Mouse (Mus musculus): ENCODE measurements around the gene Pank1. TPM values are rescaled to one million over a fixed set of nuclear protein-coding genes. Genes with fewer than 3 reads are reported as not detected.
A peak's percentile ranks its signal among the peaks of the same experiment; 100 is the strongest.

Gene Pank1
- polyA plus RNA-seq, 1 experiment from 2014 or later: 14.8 TPM

DNA sequence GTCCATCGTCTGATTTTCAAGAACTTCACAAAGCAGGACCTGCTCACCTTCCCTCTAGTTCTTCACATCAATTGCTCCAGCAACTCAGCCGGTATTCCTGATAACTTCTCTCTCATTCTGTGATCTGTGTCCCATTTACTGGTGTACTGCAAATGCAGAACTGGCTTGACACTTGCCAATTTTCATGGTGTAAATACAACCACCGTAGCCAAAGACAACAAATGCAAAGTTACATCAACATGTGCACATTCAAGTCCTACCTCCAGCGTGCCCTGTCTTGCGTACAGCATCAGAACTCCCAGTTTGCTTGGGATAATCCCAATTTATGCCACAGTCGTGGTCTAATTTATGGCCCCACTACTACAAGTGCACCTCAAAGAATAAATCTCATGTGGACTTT is 15.5 kb downstream of the Pank1 start:
- H3K9me3 ChIP-seq (replicated peaks; ENCODE audit: control insufficient read depth, low read length): no peaks in the 10 kb centered on the region
- H3K4me3 ChIP-seq (ENCODE audit: low read length): no peak overlapping the region
- no peak overlapping the region for H3K27ac ChIP-seq (ENCODE audit: low read length)
- H3K4me1 ChIP-seq (ENCODE audit: control insufficient read depth, insufficient read depth, low read length): peaks cover 29% of the 10 kb centered on the region
- no peak for ATAC-seq (replicated peaks; ENCODE audit: extremely low read depth, insufficient read depth, low FRiP score)
- 79% methylated on average over 6 of the region's 6 CpGs for WGBS
- no peak overlapping the region for H3K4me2 ChIP-seq (ENCODE audit: low read depth, low read length)
- no peak overlapping the region for H3K9ac ChIP-seq (ENCODE audit: low read length)
- H3K27me3 ChIP-seq (ENCODE audit: control insufficient read depth, insufficient read depth, low read length): no peaks in the 10 kb centered on the region
- H3K36me3 ChIP-seq (ENCODE audit: control insufficient read depth, insufficient read depth): no peaks in the 10 kb centered on the region

DNA sequence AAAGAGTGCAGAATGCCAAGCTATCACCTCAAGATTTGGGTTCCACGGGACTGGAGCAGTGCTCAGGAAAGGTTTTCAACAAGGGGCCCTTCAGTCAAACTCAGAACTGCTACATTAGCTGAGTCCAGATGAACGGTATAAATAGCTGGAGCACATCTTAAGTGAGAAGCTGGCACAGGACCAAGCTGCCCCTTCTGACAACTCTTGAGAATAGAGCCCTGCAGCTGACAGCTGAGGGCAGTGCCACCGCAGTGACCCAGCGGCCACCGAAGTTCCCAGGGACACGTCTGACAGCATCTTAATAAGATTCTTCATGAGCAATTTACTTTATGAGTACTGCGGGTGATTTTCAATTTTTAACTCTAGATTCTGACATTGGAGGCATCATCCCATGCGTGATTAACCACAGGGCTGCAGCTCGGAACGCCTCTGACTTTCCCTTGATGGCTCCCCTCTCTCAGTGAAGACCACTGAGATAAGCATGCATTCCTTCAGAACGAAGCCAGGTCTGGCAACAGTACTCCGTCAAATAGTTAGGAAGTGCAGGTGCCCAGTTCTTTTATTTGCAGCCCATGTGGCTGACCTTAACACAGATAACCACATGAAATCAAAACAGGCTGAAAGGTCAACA is 23.1 kb downstream of the Pank1 start:
- Histone ChIP-seq H3K9ac (ENCODE audit: low read length) (0 out of 2 replicates have a peak overlapping the region, but pooled peaks have one; percentile 37), H3K4me2 (ENCODE audit: low read depth, low read length) (peak overlapping the region; percentile 57), H3K27ac (ENCODE audit: low read length) (peak overlapping the region; percentile 82), H3K36me3 (ENCODE audit: control insufficient read depth, insufficient read depth) (no peaks in the 10 kb centered on the region), H3K4me3 (ENCODE audit: low read length) (peak overlapping the region; percentile 25), H3K9me3 (replicated peaks; ENCODE audit: control insufficient read depth, low read length) (no peaks in the 10 kb centered on the region), H3K4me1 (ENCODE audit: control insufficient read depth, insufficient read depth, low read length) (peaks cover 49% of the 10 kb centered on the region), H3K27me3 (ENCODE audit: control insufficient read depth, insufficient read depth, low read length) (no peaks in the 10 kb centered on the region)
- ATAC-seq (replicated peaks; ENCODE audit: extremely low read depth, insufficient read depth, low FRiP score): peak; percentile 87
- WGBS: 25% methylated on average over 12 of the region's 12 CpGs

GRCm38 (mm10) chr19:34851161-34851560 is 28.1 kb downstream of the Pank1 start:
- no peaks in the 10 kb centered on the region for H3K36me3 ChIP-seq (ENCODE audit: control insufficient read depth, insufficient read depth)
- H3K4me2 ChIP-seq (ENCODE audit: low read depth, low read length): no peak overlapping the region
- H3K27me3 ChIP-seq (ENCODE audit: control insufficient read depth, insufficient read depth, low read length): no peaks in the 10 kb centered on the region
- no peak for ATAC-seq (replicated peaks; ENCODE audit: extremely low read depth, insufficient read depth, low FRiP score)
- 75% methylated on average over 3 of the region's 3 CpGs for WGBS
- peaks cover 25% of the 10 kb centered on the region for H3K4me1 ChIP-seq (ENCODE audit: control insufficient read depth, insufficient read depth, low read length)
- H3K9ac ChIP-seq (ENCODE audit: low read length): no peak overlapping the region
- H3K27ac ChIP-seq (ENCODE audit: low read length): no peak overlapping the region
- H3K9me3 ChIP-seq (replicated peaks; ENCODE audit: control insufficient read depth, low read length): no peaks in the 10 kb centered on the region
- H3K4me3 ChIP-seq (ENCODE audit: low read length): no peak overlapping the region

- H3K36me3 ChIP-seq (ENCODE audit: control insufficient read depth, insufficient read depth): no peaks in the 10 kb centered on the region
- no peaks in the 10 kb centered on the region for H3K27me3 ChIP-seq (ENCODE audit: control insufficient read depth, insufficient read depth, low read length)
- no peak for ATAC-seq (replicated peaks; ENCODE audit: extremely low read depth, insufficient read depth, low FRiP score)
- H3K4me1 ChIP-seq (ENCODE audit: control insufficient read depth, insufficient read depth, low read length): peaks cover 30% of the 10 kb centered on the region
- no peak overlapping the region for H3K27ac ChIP-seq (ENCODE audit: low read length)
- no peak overlapping the region for H3K4me2 ChIP-seq (ENCODE audit: low read depth, low read length)
- 67% methylated on average over 7 of the region's 7 CpGs for WGBS
- no peak overlapping the region for H3K4me3 ChIP-seq (ENCODE audit: low read length)
- no peaks in the 10 kb centered on the region for H3K9me3 ChIP-seq (replicated peaks; ENCODE audit: control insufficient read depth, low read length)
- no peak overlapping the region for H3K9ac ChIP-seq (ENCODE audit: low read length)
These were observed 29.8 kb downstream of the Pank1 start for GRCm38 (mm10) chr19:34849426-34849825.

- no peaks in the 10 kb centered on the region for H3K9me3 ChIP-seq (replicated peaks; ENCODE audit: control insufficient read depth, low read length)
These were observed 31.1 kb downstream of the Pank1 start for GRCm38 (mm10) chr19:34848164-34848563.

GRCm38 (mm10) chr19:34847103-34847502 is 32.2 kb downstream of the Pank1 start:
- Histone ChIP-seq H3K9ac (ENCODE audit: low read length) (no peak overlapping the region), H3K36me3 (ENCODE audit: control insufficient read depth, insufficient read depth) (no peaks in the 10 kb centered on the region), H3K4me1 (ENCODE audit: control insufficient read depth, insufficient read depth, low read length) (peaks cover 43% of the 10 kb centered on the region), H3K27me3 (ENCODE audit: control insufficient read depth, insufficient read depth, low read length) (no peaks in the 10 kb centered on the region), H3K4me2 (ENCODE audit: low read depth, low read length) (peak overlapping the region; percentile 5; the same call in 1 of the 2 replicates), H3K9me3 (replicated peaks; ENCODE audit: control insufficient read depth, low read length) (no peaks in the 10 kb centered on the region), H3K27ac (ENCODE audit: low read length) (no peak overlapping the region; the same call in 1 of the 2 replicates), H3K4me3 (ENCODE audit: low read length) (no peak overlapping the region)
- ATAC-seq (replicated peaks; ENCODE audit: extremely low read depth, insufficient read depth, low FRiP score): no peak
- WGBS: 49% methylated on average over 3 of the region's 3 CpGs

More at GRCm38 (mm10) chr19:34848164-34848563, 31.1 kb downstream of the Pank1 start:
- H3K4me1 ChIP-seq (ENCODE audit: control insufficient read depth, insufficient read depth, low read length): peaks cover 34% of the 10 kb centered on the region
- no peak overlapping the region for H3K4me2 ChIP-seq (ENCODE audit: low read depth, low read length)
- no peaks in the 10 kb centered on the region for H3K36me3 ChIP-seq (ENCODE audit: control insufficient read depth, insufficient read depth)
- no peak overlapping the region for H3K27ac ChIP-seq (ENCODE audit: low read length)
- H3K27me3 ChIP-seq (ENCODE audit: control insufficient read depth, insufficient read depth, low read length): no peaks in the 10 kb centered on the region
- 67% methylated on average over 9 of the region's 9 CpGs for WGBS
- ATAC-seq (replicated peaks; ENCODE audit: extremely low read depth, insufficient read depth, low FRiP score): no peak
- no peak overlapping the region for H3K4me3 ChIP-seq (ENCODE audit: low read length)
- H3K9ac ChIP-seq (ENCODE audit: low read length): no peak overlapping the region

DNA sequence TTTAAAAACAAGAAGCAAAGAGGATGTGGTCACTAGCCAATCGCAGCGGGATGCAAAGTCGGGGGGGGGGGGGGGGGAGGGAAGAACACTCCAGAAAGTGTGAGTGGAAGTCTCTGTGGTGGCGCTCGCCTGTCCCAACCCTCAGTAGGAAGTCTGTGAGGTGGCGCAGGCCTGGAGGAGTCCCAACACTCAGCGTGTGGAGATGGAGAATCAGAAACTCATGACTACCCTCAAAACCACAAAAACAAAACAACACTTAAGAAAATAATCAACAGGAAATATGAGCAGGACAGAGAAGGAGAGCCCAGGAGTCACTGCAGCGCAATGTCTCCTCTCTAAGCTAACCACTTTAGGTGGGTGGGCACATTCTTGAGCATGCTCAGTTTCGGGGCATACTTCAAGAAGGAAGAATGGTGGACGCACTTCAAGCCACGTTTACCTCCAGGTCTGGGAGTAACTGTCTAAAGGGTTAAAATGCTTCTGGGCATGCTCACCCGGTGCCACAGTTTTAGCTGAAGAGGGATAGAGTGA is 32.7 kb downstream of the Pank1 start:
- Histone ChIP-seq H3K4me1 (ENCODE audit: control insufficient read depth, insufficient read depth, low read length) (peaks cover 46% of the 10 kb centered on the region), H3K4me2 (ENCODE audit: low read depth, low read length) (peak overlapping the region; percentile 5), H3K27ac (ENCODE audit: low read length) (peak overlapping the region; percentile 10; the same call in 1 of the 2 replicates), H3K36me3 (ENCODE audit: control insufficient read depth, insufficient read depth) (no peaks in the 10 kb centered on the region), H3K9ac (ENCODE audit: low read length) (no peak overlapping the region), H3K9me3 (replicated peaks; ENCODE audit: control insufficient read depth, low read length) (no peaks in the 10 kb centered on the region), H3K4me3 (ENCODE audit: low read length) (no peak overlapping the region), H3K27me3 (ENCODE audit: control insufficient read depth, insufficient read depth, low read length) (no peaks in the 10 kb centered on the region)
- WGBS: 47% methylated on average over 12 of the region's 12 CpGs
- ATAC-seq (replicated peaks; ENCODE audit: extremely low read depth, insufficient read depth, low FRiP score): no peak; the same call in 1 of the 2 replicates

DNA sequence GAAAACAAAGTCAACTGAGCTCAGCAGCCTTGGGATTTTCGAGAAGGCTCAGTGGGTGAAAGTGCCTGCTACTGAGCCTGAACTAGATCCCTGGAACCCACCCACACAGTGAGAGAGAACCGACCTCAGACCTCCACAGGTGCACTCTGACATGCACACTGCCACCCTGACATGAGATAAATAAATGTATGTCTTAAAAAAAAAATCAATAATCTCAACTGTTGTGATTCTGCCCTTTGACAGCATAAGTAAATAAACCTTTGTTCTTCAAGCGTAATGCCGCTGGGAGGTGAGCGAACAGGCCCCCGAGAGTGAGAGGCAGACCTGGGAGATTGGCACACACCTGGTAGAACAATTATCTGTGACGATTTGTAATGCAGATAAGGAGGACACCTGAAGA is 33.2 kb downstream of the Pank1 start:
- ATAC-seq (replicated peaks; ENCODE audit: extremely low read depth, insufficient read depth, low FRiP score): no peak
- no peaks in the 10 kb centered on the region for H3K27me3 ChIP-seq (ENCODE audit: control insufficient read depth, insufficient read depth, low read length)

GRCm38 (mm10) chr19:34845331-34845730 is 33.9 kb downstream of the Pank1 start:
- Histone ChIP-seq H3K9ac (ENCODE audit: low read length) (no peak overlapping the region), H3K9me3 (replicated peaks; ENCODE audit: control insufficient read depth, low read length) (no peaks in the 10 kb centered on the region), H3K27ac (ENCODE audit: low read length) (no peak overlapping the region), H3K4me2 (ENCODE audit: low read depth, low read length) (no peak overlapping the region), H3K27me3 (ENCODE audit: control insufficient read depth, insufficient read depth, low read length) (no peaks in the 10 kb centered on the region), H3K36me3 (ENCODE audit: control insufficient read depth, insufficient read depth) (peaks cover 5% of the 10 kb centered on the region; the same call in 1 of the 2 replicates), H3K4me3 (ENCODE audit: low read length) (no peak overlapping the region), H3K4me1 (ENCODE audit: control insufficient read depth, insufficient read depth, low read length) (peaks cover 42% of the 10 kb centered on the region)
- 93% methylated on average over 8 of the region's 8 CpGs for WGBS
- no peak for ATAC-seq (replicated peaks; ENCODE audit: extremely low read depth, insufficient read depth, low FRiP score)

More for the DNA sequence above, 33.2 kb downstream of the Pank1 start:
- no peaks in the 10 kb centered on the region for H3K36me3 ChIP-seq (ENCODE audit: control insufficient read depth, insufficient read depth)
- H3K4me3 ChIP-seq (ENCODE audit: low read length): no peak overlapping the region
- peaks cover 42% of the 10 kb centered on the region for H3K4me1 ChIP-seq (ENCODE audit: control insufficient read depth, insufficient read depth, low read length)
- no peak overlapping the region for H3K27ac ChIP-seq (ENCODE audit: low read length)
- H3K9ac ChIP-seq (ENCODE audit: low read length): no peak overlapping the region
- no peaks in the 10 kb centered on the region for H3K9me3 ChIP-seq (replicated peaks; ENCODE audit: control insufficient read depth, low read length)
- H3K4me2 ChIP-seq (ENCODE audit: low read depth, low read length): peak overlapping the region; percentile 5
- WGBS: 68% methylated on average over 7 of the region's 7 CpGs

All from heart, embryonic 16.5 days (tissue).